Mouse (Mus musculus) thymus, adult 2 months (tissue): ENCODE measurements at regions not wholly inside any gene's neighbourhood (a gene's known extent, or its start where the extent isn't known, plus 50 kb on each side); places are given as distances from the start of the nearest gene placed in this dataset.

Experiments used
- CTCF ChIP-seq: fragments of 200-500 bp; IDR thresholded peaks from 2 replicates; pipeline ENCODE4 v1.5.1; 2012; ENCODE audit warnings: mild to moderate bottlenecking, control low read depth, low read length, moderate library complexity, borderline replicate concordance; ENCODE audit not compliant: control insufficient read depth, poor library complexity, insufficient read depth; ENCODE audit errors: extremely low read depth
- POLR2A ChIP-seq: fragments of 200-500 bp; IDR thresholded peaks from 2 replicates; pipeline ENCODE4 v1.6.1; 2012; ENCODE audit warnings: mild to moderate bottlenecking, low read length, control low read depth, moderate library complexity; ENCODE audit not compliant: control insufficient read depth, poor library complexity, insufficient read depth; ENCODE audit errors: extremely low read depth

- TF ChIP-seq CTCF (no peak), POLR2A (no peak)
Measured at GRCm38 (mm10) chr5:52061226-52061625, 129.1 kb downstream of the Dhx15 start.
